Mouse (Mus musculus) gastrocnemius, postnatal 14 days (tissue): ENCODE measurements around the gene Gsn. TPM values are rescaled to one million over a fixed set of nuclear protein-coding genes. Genes with fewer than 3 reads are reported as not detected.

Source experiments
- DNase-seq: peaks from one replicate; pipeline ENCODE4 v3.0.0; 2021; ENCODE audit warnings: mixed read lengths
- intact Hi-C: fragments of 180-260 bp; cut with DNase I; formaldehyde crosslinking; loops from one replicate; pipeline ENCODE4 v1.15.1; 2025; ENCODE audit warnings: low total_unique reads
- total RNA-seq, 2 experiments: library from RNA; stranded (reverse); gene quantifications; 2 replicates each; pipeline ENCODE4 v1.2.3; 2021

The Gsn gene
- total RNA-seq, 2 experiments from 2014 or later, result 177 to 231 TPM

- peak; percentile 63 for DNase-seq
- intact Hi-C loops, result no loop called here
These were observed 14.4 kb downstream of the Gsn start for GRCm38 (mm10) chr2:35270531-35270984.

DNA sequence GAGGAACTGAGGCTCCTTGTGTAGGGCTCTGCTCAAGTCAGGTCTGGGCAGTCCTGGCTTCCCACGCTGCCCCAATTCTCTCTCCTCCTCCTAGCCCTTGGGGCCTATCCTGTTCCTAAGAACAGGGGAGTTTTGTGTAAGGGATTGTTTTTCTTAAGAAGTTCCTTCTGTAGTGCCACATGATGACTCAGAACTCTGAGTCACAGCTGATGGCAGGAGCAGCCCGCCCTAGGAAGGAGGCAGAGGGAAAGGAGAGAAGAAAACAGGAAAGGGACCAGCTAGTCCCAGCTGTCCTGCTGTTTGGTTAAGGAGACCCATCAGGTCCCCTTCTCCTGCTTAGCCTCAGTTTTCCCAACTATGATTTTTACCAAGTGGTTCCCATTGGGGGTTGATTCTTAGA, 15.6 kb downstream of the Gsn start:
- intact Hi-C loops, result no loop called here
- DNase-seq, result peak; percentile 58

DNA sequence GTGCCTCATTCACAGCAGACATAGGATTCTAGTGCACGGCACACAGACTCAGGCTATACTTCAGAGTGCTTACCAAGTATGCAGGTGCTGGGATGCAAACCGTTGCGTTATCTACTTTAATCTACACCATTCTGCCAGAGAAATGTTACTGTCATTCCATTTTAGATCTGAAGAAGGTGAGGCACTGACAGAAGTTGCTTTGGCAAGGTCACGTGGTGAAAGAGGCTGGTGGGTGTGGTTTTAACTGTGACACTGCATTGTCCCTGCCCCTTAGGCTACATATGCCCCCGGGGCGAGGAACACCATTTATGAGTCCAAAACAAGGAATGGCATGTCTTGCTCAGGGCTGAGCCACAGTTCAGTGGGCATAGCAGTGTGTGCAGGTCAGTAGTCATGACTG, 16.7 kb downstream of the Gsn start:
- intact Hi-C loops, result no loop called here
- DNase-seq, result no peak

- intact Hi-C loops, result no loop called here
- peak; percentile 71 for DNase-seq
These were observed 17.4 kb downstream of the Gsn start for GRCm38 (mm10) chr2:35273536-35273935.

GRCm38 (mm10) chr2:35277686-35278085, 21.5 kb downstream of the Gsn start:
- intact Hi-C loops, result no loop called here
- peak; percentile 94 for DNase-seq

DNA sequence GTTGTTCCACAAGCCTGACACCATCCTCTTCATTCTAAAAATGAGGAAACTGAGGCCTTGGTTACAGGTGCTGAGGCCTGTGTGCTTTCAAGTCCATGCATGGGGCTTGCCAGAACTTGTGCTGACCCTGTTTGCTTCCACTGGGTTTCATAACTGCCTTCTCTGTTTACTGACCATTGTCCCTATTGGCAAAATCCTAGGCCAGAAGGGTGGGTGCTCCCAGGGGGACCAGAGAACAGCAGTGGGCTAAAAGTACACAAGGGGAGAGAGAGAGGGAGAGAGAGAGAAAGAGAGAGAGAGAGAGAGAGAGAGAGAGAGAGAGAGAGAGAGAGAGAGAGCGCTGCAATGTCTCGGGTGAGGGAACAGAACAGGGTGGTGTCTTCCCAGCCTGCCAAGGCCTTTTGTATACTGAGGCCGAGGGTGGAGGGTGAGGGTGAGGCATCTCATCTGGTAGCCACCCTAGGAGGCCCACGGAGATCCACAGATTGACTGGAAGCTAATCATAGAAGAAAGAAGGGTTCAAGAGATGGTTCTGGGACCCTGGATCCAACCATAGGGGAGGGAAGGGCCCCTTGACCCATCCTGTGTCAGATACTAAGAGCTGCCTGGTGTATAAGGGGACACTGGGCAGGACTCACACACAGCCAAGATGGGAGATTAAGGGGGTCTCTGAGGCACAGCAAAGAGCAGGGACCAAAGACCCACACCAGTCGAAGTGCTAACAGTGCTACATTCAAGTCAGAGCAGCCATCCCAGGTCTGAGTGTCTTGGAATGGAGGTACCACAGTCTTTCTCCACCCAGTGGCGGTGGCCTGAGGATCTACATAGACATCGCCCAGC, 22.4 kb downstream of the Gsn start:
- peak; percentile 45 for DNase-seq
- intact Hi-C loops, result no loop called here

DNA sequence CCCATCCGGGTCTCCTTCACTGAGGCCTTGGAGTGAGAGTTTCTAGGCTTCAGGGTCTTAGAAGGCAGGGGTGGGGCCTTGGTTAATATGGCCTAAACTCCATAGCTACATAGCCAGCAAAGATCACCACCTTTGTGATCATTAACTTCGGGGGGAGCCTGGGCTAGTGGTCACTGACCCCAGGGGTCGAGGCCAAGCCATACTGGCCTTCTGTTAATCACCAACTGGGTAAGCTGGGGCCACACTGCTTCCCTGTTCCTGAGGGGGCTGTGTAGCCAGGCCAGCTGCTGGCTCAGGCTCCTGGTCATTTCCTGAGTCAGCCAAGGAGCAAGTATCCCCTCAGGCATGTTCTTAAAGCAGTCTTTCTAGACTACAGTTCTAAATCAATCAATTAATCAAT, 23.8 kb downstream of the Gsn start:
- intact Hi-C loops, result no loop called here
- DNase-seq, result no peak

GRCm38 (mm10) chr2:35282214-35282613, 26.0 kb downstream of the Gsn start:
- peak; percentile 79 for DNase-seq
- intact Hi-C loops, result no loop called here

GRCm38 (mm10) chr2:35283997-35284396, 27.8 kb downstream of the Gsn start:
- no peak for DNase-seq
- intact Hi-C loops, result no loop called here

GRCm38 (mm10) chr2:35285209-35285608, 29.0 kb downstream of the Gsn start:
- intact Hi-C loops, result no loop called here
- no peak for DNase-seq

DNA sequence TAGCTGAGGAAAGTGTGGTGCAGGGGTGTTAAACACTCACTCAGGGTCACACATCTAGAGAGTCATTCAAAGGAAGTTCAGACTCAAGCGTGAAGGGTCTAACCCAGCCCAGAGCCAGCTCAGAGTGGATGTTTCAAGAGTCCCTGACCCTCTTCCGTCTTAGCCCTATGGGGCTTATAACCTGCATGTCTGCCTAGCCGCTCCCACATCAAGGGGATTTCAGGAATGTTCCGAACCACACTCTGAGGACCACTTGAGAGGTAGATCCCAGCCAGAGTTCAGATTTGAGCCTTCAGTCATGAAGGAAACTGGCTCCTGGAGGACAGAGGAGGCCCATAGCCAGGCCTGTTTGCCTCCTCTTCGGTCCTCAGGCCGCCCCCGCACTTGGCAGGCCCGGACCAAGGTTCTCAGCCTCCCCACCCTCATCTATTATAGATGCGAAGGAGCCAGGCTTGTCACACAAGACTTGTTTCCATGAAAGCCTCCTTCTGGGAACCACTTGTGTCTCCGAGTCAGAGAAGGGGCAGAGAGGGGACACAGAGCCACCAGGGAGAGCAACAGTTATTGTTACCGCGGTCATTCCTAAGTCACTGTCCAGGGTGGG, 30.9 kb downstream of the Gsn start:
- intact Hi-C loops, result no loop called here
- no peak for DNase-seq

- intact Hi-C loops, result no loop called here
- DNase-seq, result peak; percentile 64
These were observed 32.8 kb downstream of the Gsn start for GRCm38 (mm10) chr2:35288758-35289635.

GRCm38 (mm10) chr2:35291856-35292255, 35.7 kb downstream of the Gsn start:
- intact Hi-C loops, result loop anchor here (2.0 kb wide), 1 partner anchor 51 kb away; no protein-coding TSS in a partner anchor
- DNase-seq, result no peak

DNA sequence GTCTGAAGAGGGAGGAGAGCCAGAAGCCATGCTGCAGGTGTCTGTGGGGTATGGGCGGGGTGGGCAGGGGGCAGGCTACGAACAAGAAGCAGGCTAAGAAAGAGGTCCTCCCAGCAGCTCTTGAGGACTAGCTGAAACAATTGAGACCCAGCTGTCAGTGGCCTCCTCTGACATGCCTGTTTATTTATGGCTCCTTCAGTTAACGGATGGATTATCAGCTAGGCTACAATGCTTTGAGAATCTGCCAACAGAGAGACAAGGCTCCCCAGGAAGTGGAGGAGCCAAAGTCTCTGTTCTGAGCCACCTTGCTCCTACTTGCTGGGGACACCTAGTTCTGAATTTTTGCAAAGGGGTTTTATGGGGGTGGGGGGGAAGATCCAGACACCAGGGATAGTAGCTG, 36.5 kb downstream of the Gsn start:
- no peak for DNase-seq
- intact Hi-C loops, result loop anchor here (2.0 kb wide), 1 partner anchor 52 kb away; no protein-coding TSS in a partner anchor

DNA sequence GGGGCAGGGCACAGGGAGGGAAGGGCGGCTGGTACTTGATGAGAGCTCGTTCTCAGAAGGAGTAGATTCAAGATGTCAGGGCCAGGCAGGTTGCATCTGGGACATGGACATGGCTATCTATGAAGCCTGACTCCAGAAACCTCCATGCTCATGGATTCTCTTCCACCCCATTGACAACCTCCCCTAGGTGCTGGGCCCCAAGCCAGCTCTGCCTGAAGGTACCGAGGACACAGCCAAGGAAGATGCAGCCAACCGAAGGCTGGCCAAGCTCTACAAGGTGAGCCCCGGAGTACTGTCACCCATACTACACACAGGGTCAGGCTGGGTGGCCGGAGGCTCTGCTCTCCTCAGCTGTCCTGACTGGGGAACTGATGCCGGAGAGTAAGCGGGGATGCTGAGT, 37.1 kb downstream of the Gsn start:
- no peak for DNase-seq
- intact Hi-C loops, result loop anchor here (2.0 kb wide), 1 partner anchor 52 kb away; no protein-coding TSS in a partner anchor

- DNase-seq, result peak; percentile 75
- intact Hi-C loops, result loop anchor here (2.0 kb wide), 2 partner anchors 55 to 101 kb away; no protein-coding TSS in a partner anchor
These were observed 41.6 kb downstream of the Gsn start for GRCm38 (mm10) chr2:35297703-35298332.

DNA sequence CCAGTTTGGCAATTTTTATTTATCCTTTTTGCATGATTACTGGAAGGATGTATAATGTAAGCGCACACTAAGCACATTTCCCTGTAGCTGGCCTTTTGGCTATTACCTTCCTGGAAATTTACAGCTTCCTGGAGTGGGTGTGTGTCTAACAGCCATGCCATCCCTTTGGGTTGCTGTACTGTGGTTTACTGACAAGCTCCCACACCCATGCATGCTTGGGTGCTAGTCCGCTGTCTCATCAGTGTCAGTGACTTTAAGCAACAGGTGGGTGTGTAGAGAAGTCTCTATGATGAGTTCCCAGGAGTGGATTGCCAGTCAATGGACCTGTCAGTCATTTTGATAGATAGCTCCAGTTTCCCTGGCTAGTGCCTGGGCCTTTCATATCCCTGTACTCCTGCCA, 43.3 kb downstream of the Gsn start:
- intact Hi-C loops, result no loop called here
- no peak for DNase-seq

DNA sequence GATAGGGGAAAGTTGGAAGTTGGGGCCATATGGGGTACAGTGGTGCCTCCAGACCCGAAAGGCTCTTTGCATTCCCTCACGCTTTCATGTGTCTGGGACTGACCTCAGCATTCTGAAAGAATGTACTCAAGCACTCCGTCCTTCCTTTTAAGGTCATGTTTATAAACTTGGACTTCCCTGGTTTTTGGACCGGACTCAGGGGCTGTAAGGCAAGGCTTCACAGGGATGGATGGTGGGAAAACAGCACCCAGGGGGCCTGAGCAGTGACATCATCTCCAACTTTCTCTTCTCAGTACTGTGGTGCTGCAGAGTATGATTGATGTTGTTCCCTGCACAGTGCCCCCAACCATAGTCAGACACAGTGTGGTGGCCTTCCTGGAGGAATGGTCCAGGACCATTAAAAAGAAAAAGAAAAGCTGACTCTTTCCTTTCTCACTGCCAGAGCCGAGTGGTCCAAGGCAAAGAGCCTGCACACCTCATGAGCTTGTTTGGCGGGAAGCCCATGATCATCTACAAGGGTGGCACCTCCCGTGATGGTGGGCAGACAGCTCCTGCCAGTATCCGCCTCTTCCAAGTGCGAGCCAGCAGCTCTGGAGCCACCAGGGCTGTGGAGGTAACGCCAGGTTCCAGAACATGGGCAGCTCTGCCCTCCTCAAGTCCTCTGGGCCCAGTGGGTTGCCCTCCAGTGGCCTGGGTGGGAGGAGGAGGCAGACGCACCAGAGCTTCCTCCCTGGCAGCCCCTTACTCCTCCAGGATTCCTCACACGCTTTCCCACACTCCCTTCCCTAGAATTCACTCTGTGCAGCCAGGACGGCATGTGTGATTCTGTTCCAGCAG, 46.1 kb downstream of the Gsn start:
- intact Hi-C loops, result no loop called here
- DNase-seq, result no peak

- intact Hi-C loops, result no loop called here
- DNase-seq, result no peak
These were observed 52.0 kb downstream of the Gsn start for GRCm38 (mm10) chr2:35308166-35308565.
